Mouse (Mus musculus): ENCODE data around the gene Tpx2. TPM values are rescaled to one million over a fixed set of nuclear protein-coding genes. Genes with fewer than 3 reads are reported as not detected.

The Tpx2 gene
- polyA plus RNA-seq, 1 experiment from 2014 or later = 95.3 TPM

GRCm38 (mm10) chr2:152941776-152942175 is 94.0 kb downstream of the Tpx2 start:
- Histone ChIP-seq H3K9ac (replicated peaks; ENCODE audit: low read depth, low read length) (no peak overlapping the region), H3K4me1 (ENCODE audit: control insufficient read depth, insufficient read depth, low read length) (peaks cover 5% of the 10 kb centered on the region; the same call in 1 of the 2 replicates), H3K4me2 (replicated peaks; ENCODE audit: low read depth, low read length) (no peak overlapping the region), H3K4me3 (ENCODE audit: low read depth, low read length) (no peak overlapping the region), H3K9me3 (ENCODE audit: control insufficient read depth, low read depth, low read length) (no peaks in the 10 kb centered on the region), H3K27ac (ENCODE audit: low read length) (no peak overlapping the region), H3K27me3 (ENCODE audit: control insufficient read depth, insufficient read depth, low read length) (peaks cover 37% of the 10 kb centered on the region), H3K36me3 (ENCODE audit: control insufficient read depth, insufficient read depth, low read length) (no peaks in the 10 kb centered on the region)
- no peak for ATAC-seq (ENCODE audit: insufficient number of reproducible peaks, insufficient read depth, low FRiP score, low read depth)
- WGBS = 21% methylated on average over 7 of the region's 7 CpGs

GRCm38 (mm10) chr2:152942898-152943515 is 95.2 kb downstream of the Tpx2 start:
- no peak for ATAC-seq (ENCODE audit: insufficient number of reproducible peaks, insufficient read depth, low FRiP score, low read depth)

GRCm38 (mm10) chr2:152943568-152943967 is 95.8 kb downstream of the Tpx2 start:
- H3K4me2 ChIP-seq (replicated peaks; ENCODE audit: low read depth, low read length) = peak overlapping the region; percentile 81
- no peak overlapping the region for H3K9ac ChIP-seq (replicated peaks; ENCODE audit: low read depth, low read length)
- no peak for ATAC-seq (ENCODE audit: insufficient number of reproducible peaks, insufficient read depth, low FRiP score, low read depth)
- no peaks in the 10 kb centered on the region for H3K36me3 ChIP-seq (ENCODE audit: control insufficient read depth, insufficient read depth, low read length)
- peaks cover 5% of the 10 kb centered on the region; the same call in 1 of the 2 replicates for H3K4me1 ChIP-seq (ENCODE audit: control insufficient read depth, insufficient read depth, low read length)
- H3K27ac ChIP-seq (ENCODE audit: low read length) = no peak overlapping the region
- peaks cover 39% of the 10 kb centered on the region for H3K27me3 ChIP-seq (ENCODE audit: control insufficient read depth, insufficient read depth, low read length)
- no peaks in the 10 kb centered on the region for H3K9me3 ChIP-seq (ENCODE audit: control insufficient read depth, low read depth, low read length)
- WGBS = 9% methylated on average over 8 of the region's 8 CpGs
- H3K4me3 ChIP-seq (ENCODE audit: low read depth, low read length) = peak overlapping the region; percentile 33

More at GRCm38 (mm10) chr2:152942898-152943515, 95.2 kb downstream of the Tpx2 start:
- H3K36me3 ChIP-seq (ENCODE audit: control insufficient read depth, insufficient read depth, low read length) = no peaks in the 10 kb centered on the region
- under 1% methylated on average over 62 of the region's 65 CpGs for WGBS
- H3K4me3 ChIP-seq (ENCODE audit: low read depth, low read length) = peak overlapping the region; percentile 33
- no peak overlapping the region for H3K9ac ChIP-seq (replicated peaks; ENCODE audit: low read depth, low read length)
- peaks cover 5% of the 10 kb centered on the region; the same call in 1 of the 2 replicates for H3K4me1 ChIP-seq (ENCODE audit: control insufficient read depth, insufficient read depth, low read length)
- peak overlapping the region; percentile 81 for H3K4me2 ChIP-seq (replicated peaks; ENCODE audit: low read depth, low read length)
- H3K27ac ChIP-seq (ENCODE audit: low read length) = no peak overlapping the region
- no peaks in the 10 kb centered on the region for H3K9me3 ChIP-seq (ENCODE audit: control insufficient read depth, low read depth, low read length)
- peaks cover 39% of the 10 kb centered on the region for H3K27me3 ChIP-seq (ENCODE audit: control insufficient read depth, insufficient read depth, low read length)

GRCm38 (mm10) chr2:152944013-152944412 is 96.2 kb downstream of the Tpx2 start:
- Histone ChIP-seq H3K36me3 (ENCODE audit: control insufficient read depth, insufficient read depth, low read length) (no peaks in the 10 kb centered on the region), H3K27me3 (ENCODE audit: control insufficient read depth, insufficient read depth, low read length) (peaks cover 39% of the 10 kb centered on the region), H3K27ac (ENCODE audit: low read length) (no peak overlapping the region), H3K9me3 (ENCODE audit: control insufficient read depth, low read depth, low read length) (no peaks in the 10 kb centered on the region), H3K4me2 (replicated peaks; ENCODE audit: low read depth, low read length) (no peak overlapping the region), H3K4me1 (ENCODE audit: control insufficient read depth, insufficient read depth, low read length) (peaks cover 5% of the 10 kb centered on the region; the same call in 1 of the 2 replicates), H3K4me3 (ENCODE audit: low read depth, low read length) (no peak overlapping the region), H3K9ac (replicated peaks; ENCODE audit: low read depth, low read length) (no peak overlapping the region)
- no peak for ATAC-seq (ENCODE audit: insufficient number of reproducible peaks, insufficient read depth, low FRiP score, low read depth)
- 62% methylated on average over 9 of the region's 9 CpGs for WGBS

Small RNA genes lying within 50 kb of the gene (microRNA-seq; reads per million reads assigned to microRNA genes)
- 1.0 reads per million for gene Mir5622

Other genes starting within 250 kb of the Tpx2 start
- not detected in 2 replicates for gene Defb45, start 248.6 kb upstream of the Tpx2 start, polyA plus RNA-seq (2014; fragmentation: Nextera tagmentation; extraction: Ambion mirVana)
- gene Defb36, start 243.6 kb upstream of the Tpx2 start, polyA plus RNA-seq (2014; fragmentation: Nextera tagmentation; extraction: Ambion mirVana) = not detected in 2 replicates
- gene Defb25, start 224.9 kb upstream of the Tpx2 start, polyA plus RNA-seq (2014; fragmentation: Nextera tagmentation; extraction: Ambion mirVana) = 3.9 TPM in 1 of 2 replicates, not detected in the other
- 21.9 and 22.3 TPM in 2 replicates for gene Rem1, start 221.0 kb upstream of the Tpx2 start, polyA plus RNA-seq (2014; fragmentation: Nextera tagmentation; extraction: Ambion mirVana)
- gene H13, start 178.5 kb upstream of the Tpx2 start, polyA plus RNA-seq (2014; fragmentation: Nextera tagmentation; extraction: Ambion mirVana) = 120 and 122 TPM in 2 replicates
- 26.5 and 30.1 TPM in 2 replicates for gene Mcts2, start 160.9 kb upstream of the Tpx2 start, polyA plus RNA-seq (2014; fragmentation: Nextera tagmentation; extraction: Ambion mirVana)
- 147 and 150 TPM in 2 replicates for gene Id1, start 111.7 kb upstream of the Tpx2 start, polyA plus RNA-seq (2014; fragmentation: Nextera tagmentation; extraction: Ambion mirVana)
- 18.4 and 21.7 TPM in 2 replicates for gene Cox4i2, start 93.8 kb upstream of the Tpx2 start, polyA plus RNA-seq (2014; fragmentation: Nextera tagmentation; extraction: Ambion mirVana)
- 79.4 and 82.4 TPM in 2 replicates for gene Bcl2l1, start 16.2 kb upstream of the Tpx2 start, polyA plus RNA-seq (2014; fragmentation: Nextera tagmentation; extraction: Ambion mirVana)
- gene Mylk2, start 63.4 kb downstream of the Tpx2 start, polyA plus RNA-seq (2014; fragmentation: Nextera tagmentation; extraction: Ambion mirVana) = not detected in 2 replicates
- gene Foxs1, start 85.2 kb downstream of the Tpx2 start, polyA plus RNA-seq (2014; fragmentation: Nextera tagmentation; extraction: Ambion mirVana) = 2.7 and 3.3 TPM in 2 replicates
- gene Dusp15, start 103.7 kb downstream of the Tpx2 start, polyA plus RNA-seq (2014; fragmentation: Nextera tagmentation; extraction: Ambion mirVana) = 0.13 and 0.39 TPM in 2 replicates
- gene Ttll9, start 114.5 kb downstream of the Tpx2 start, polyA plus RNA-seq (2014; fragmentation: Nextera tagmentation; extraction: Ambion mirVana) = 0.39 and 1.1 TPM in 2 replicates
- gene Pdrg1, start 167.5 kb downstream of the Tpx2 start, polyA plus RNA-seq (2014; fragmentation: Nextera tagmentation; extraction: Ambion mirVana) = 59.3 and 59.7 TPM in 2 replicates
- 0.13 TPM in 1 of 2 replicates, not detected in the other for gene Xkr7, start 183.9 kb downstream of the Tpx2 start, polyA plus RNA-seq (2014; fragmentation: Nextera tagmentation; extraction: Ambion mirVana)
- gene Ccm2l, start 218.0 kb downstream of the Tpx2 start, polyA plus RNA-seq (2014; fragmentation: Nextera tagmentation; extraction: Ambion mirVana) = 1.7 and 2.3 TPM in 2 replicates